Mouse (Mus musculus) stomach, embryonic 16.5 days (tissue): ENCODE results near the gene Ergic1. TPM values are rescaled to one million over a fixed set of nuclear protein-coding genes. Genes with fewer than 3 reads are reported as not detected.

Source experiments
- ATAC-seq: fragments of 200-750 bp; cut with Nextera tagmentation; 2 replicates; pipeline ENCODE4 v1.8.0; 2017; ENCODE audit warnings: moderate number of reproducible peaks, moderate TSS enrichment; ENCODE audit not compliant: insufficient read depth, low FRiP score
- H3K27ac ChIP-seq: fragments of 300-500 bp; sonication (generic); 2 replicates; pipeline ENCODE4 v1.5.1; 2014; ENCODE audit warnings: low read length
- H3K27me3 ChIP-seq: fragments of 300-500 bp; sonication (generic); 2 replicates; pipeline ENCODE4 v1.6.1; 2014; ENCODE audit warnings: low read length, control low read depth, mixed read lengths; ENCODE audit not compliant: control insufficient read depth, insufficient read depth
- H3K36me3 ChIP-seq: fragments of 300-500 bp; sonication (generic); 2 replicates; pipeline ENCODE4 v1.6.1; 2014; ENCODE audit warnings: low read length; ENCODE audit not compliant: control insufficient read depth, insufficient read depth
- H3K4me1 ChIP-seq: fragments of 300-500 bp; sonication (generic); 2 replicates; pipeline ENCODE4 v1.6.1; 2014; ENCODE audit warnings: low read length, control low read depth, mixed read lengths; ENCODE audit not compliant: control insufficient read depth, insufficient read depth
- H3K4me2 ChIP-seq: fragments of 300-500 bp; sonication (generic); 2 replicates; pipeline ENCODE4 v1.6.1; 2014; ENCODE audit warnings: low read depth, low read length, mixed read lengths
- H3K4me3 ChIP-seq: fragments of 300-500 bp; sonication (generic); replicated peaks from 2 replicates; pipeline ENCODE4 v1.5.1; 2014; ENCODE audit warnings: mild to moderate bottlenecking, low read length
- H3K9ac ChIP-seq: fragments of 300-500 bp; sonication (generic); 2 replicates; pipeline ENCODE4 v1.6.1; 2014; ENCODE audit warnings: low read length
- H3K9me3 ChIP-seq: fragments of 300-500 bp; sonication (generic); replicated peaks from 2 replicates; pipeline ENCODE4 v1.6.1; 2016; ENCODE audit warnings: low read length, control low read depth; ENCODE audit not compliant: control insufficient read depth
- WGBS: fragments of 180-500 bp; shearing (Covaris S2); extraction: QIAGEN DNeasy Blood & Tissue Kit; methylation state at CpG from one replicate; pipeline ENCODE4 v1.1.7; 2014; 5-methylcytosine and 5-hydroxymethylcytosine counted together
- polyA plus RNA-seq: library from polyadenylated mRNA; unstranded; fragments of >200 nt; fragmentation: Nextera tagmentation; extraction: Ambion mirVana; gene quantifications from 2 replicates; pipeline ENCODE4 v1.2.1, GENCODE M21; 2015

Ergic1 gene
- polyA plus RNA-seq, 1 experiment from 2014 or later = 111 TPM

DNA sequence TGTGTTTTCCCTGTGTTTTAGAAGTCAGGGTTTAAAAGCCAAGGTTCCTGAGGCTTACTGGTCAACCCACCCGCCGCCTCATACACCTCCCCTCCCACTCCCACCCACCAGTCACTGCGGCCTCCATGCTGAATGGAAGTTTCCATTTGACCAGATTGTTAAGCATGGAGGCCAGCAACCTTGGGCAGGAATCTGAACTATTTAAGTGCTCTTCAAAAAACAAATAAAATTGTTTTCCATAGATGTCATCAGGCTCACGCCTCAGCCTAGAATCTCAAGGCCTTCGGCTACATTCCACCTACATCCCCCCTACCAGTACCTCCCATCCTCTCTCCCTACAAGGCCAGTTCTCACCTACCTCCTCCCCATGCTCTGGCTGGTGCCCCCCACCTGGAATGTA, 57.2 kb downstream of the Ergic1 start:
- Histone ChIP-seq H3K27ac (no peak overlapping the region), H3K4me2 (no peak overlapping the region), H3K36me3 (0 out of 2 replicates have a peak, but pooled peaks cover 8% of the 10 kb centered on the region), H3K4me3 (no peak overlapping the region), H3K4me1 (peaks cover 3% of the 10 kb centered on the region; the same call in 1 of the 2 replicates), H3K27me3 (no peaks in the 10 kb centered on the region), H3K9me3 (no peaks in the 10 kb centered on the region), H3K9ac (no peak overlapping the region)
- no peak for ATAC-seq
- 77% methylated on average over 5 of the region's 5 CpGs for WGBS

DNA sequence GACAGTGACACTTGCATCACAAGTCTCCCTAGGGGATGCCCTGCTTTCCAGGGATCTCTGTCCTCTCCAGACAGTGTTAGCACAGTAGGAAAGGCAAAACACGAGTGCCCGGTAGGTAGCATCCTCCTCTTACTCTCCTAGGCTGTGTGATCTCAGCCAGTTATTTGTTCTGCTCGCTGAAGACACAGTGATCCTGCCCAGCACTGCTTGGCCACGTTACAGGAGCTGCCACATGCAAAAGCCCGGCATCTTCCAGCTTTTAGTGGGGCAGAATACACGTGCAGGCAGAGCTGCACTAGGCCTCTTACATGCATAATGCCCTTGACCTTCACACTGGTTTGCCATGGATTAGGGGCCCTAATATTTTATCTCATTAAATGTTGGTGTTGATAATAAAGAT, 58.3 kb downstream of the Ergic1 start:
- Histone ChIP-seq H3K27ac (no peak overlapping the region), H3K4me3 (no peak overlapping the region), H3K9ac (no peak overlapping the region), H3K36me3 (0 out of 2 replicates have a peak, but pooled peaks cover 5% of the 10 kb centered on the region), H3K4me2 (no peak overlapping the region), H3K27me3 (no peaks in the 10 kb centered on the region), H3K9me3 (no peaks in the 10 kb centered on the region), H3K4me1 (peaks cover 2% of the 10 kb centered on the region; the same call in 1 of the 2 replicates)
- WGBS = 85% methylated on average over 6 of the region's 6 CpGs
- no peak for ATAC-seq

DNA sequence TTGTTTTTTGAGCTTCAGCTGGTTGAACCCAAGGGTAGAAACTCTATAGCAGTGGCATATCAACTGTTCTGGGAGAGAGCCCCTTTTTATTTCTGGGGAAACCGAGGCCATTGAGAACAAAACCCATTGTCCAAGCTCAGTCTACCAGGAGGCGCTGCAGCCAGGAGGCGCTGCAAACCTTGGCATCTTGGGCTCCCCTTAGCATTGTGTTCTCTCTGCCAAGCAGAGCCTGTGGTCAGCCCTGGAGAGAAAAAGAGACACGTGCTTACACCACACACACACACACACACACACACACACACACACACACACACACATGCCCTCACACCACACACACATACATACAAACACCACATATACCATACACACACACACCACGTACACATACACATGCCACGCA, 59.0 kb downstream of the Ergic1 start:
- Histone ChIP-seq H3K4me1 (no peaks in the 10 kb centered on the region; the same call in 1 of the 2 replicates), H3K27ac (no peak overlapping the region; the same call in 1 of the 2 replicates), H3K27me3 (no peaks in the 10 kb centered on the region), H3K9me3 (no peaks in the 10 kb centered on the region), H3K9ac (no peak overlapping the region), H3K4me3 (no peak overlapping the region), H3K4me2 (no peak overlapping the region), H3K36me3 (0 out of 2 replicates have a peak, but pooled peaks cover 4% of the 10 kb centered on the region)
- 94% methylated on average over 6 of the region's 6 CpGs for WGBS
- ATAC-seq = no peak

- H3K4me1 ChIP-seq = no peaks in the 10 kb centered on the region; the same call in 1 of the 2 replicates
- peak; percentile 42; the same call in 1 of the 2 replicates for ATAC-seq
- H3K27me3 ChIP-seq = no peaks in the 10 kb centered on the region
- 0 out of 2 replicates have a peak, but pooled peaks cover 4% of the 10 kb centered on the region for H3K36me3 ChIP-seq
- H3K4me3 ChIP-seq = no peak overlapping the region
- peak overlapping the region; percentile 34 for H3K27ac ChIP-seq
- H3K9me3 ChIP-seq = no peaks in the 10 kb centered on the region
- no peak overlapping the region for H3K4me2 ChIP-seq
- 82% methylated on average over 17 of the region's 17 CpGs for WGBS
- no peak overlapping the region; the same call in 1 of the 2 replicates for H3K9ac ChIP-seq
These were observed 59.8 kb downstream of the Ergic1 start for GRCm38 (mm10) chr17:26620786-26621766.

GRCm38 (mm10) chr17:26621912-26622311, 60.6 kb downstream of the Ergic1 start:
- Histone ChIP-seq H3K27ac (no peak overlapping the region), H3K36me3 (0 out of 2 replicates have a peak, but pooled peaks cover 7% of the 10 kb centered on the region), H3K27me3 (no peaks in the 10 kb centered on the region), H3K9ac (no peak overlapping the region), H3K4me2 (no peak overlapping the region), H3K4me1 (no peaks in the 10 kb centered on the region; the same call in 1 of the 2 replicates), H3K9me3 (no peaks in the 10 kb centered on the region), H3K4me3 (no peak overlapping the region)
- WGBS = 71% methylated on average over 5 of the region's 5 CpGs
- no peak for ATAC-seq

DNA sequence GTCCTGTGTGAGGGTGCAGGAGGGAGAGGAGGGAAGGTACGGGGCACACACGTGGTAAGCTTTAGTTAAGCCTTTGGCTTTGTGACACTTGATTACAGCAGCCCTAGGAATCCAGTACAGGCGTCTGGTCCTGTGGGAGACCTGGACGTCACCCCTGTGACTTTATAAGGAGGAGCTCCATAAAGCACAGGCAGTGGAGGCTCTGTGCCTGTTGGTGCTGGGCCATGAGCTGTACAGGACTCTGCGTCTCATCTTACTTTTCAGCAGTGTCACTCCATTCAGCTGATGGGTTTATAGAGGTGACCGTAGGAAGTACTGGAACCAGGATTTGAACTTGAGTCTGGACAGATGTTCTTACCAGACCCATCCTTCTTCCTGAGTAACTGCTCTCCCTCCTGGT, 62.7 kb downstream of the Ergic1 start:
- no peaks in the 10 kb centered on the region for H3K4me1 ChIP-seq
- peaks cover 3% of the 10 kb centered on the region; the same call in 1 of the 2 replicates for H3K36me3 ChIP-seq
- WGBS = 89% methylated on average over 6 of the region's 6 CpGs
- no peak for ATAC-seq
- no peaks in the 10 kb centered on the region for H3K27me3 ChIP-seq
- H3K4me2 ChIP-seq = no peak overlapping the region
- H3K4me3 ChIP-seq = no peak overlapping the region
- H3K27ac ChIP-seq = no peak overlapping the region
- no peak overlapping the region for H3K9ac ChIP-seq
- H3K9me3 ChIP-seq = no peaks in the 10 kb centered on the region

- H3K36me3 ChIP-seq = peaks cover 9% of the 10 kb centered on the region
- no peak overlapping the region for H3K4me3 ChIP-seq
- no peaks in the 10 kb centered on the region for H3K27me3 ChIP-seq
- 96% methylated on average over 10 of the region's 10 CpGs for WGBS
- H3K9me3 ChIP-seq = no peaks in the 10 kb centered on the region
- no peak overlapping the region for H3K4me2 ChIP-seq
- no peak overlapping the region for H3K9ac ChIP-seq
- no peak for ATAC-seq
- no peaks in the 10 kb centered on the region for H3K4me1 ChIP-seq
- H3K27ac ChIP-seq = no peak overlapping the region
These were observed 63.7 kb downstream of the Ergic1 start for GRCm38 (mm10) chr17:26624999-26625398.

GRCm38 (mm10) chr17:26625521-26626010, 64.3 kb downstream of the Ergic1 start:
- Histone ChIP-seq H3K27me3 (no peaks in the 10 kb centered on the region), H3K27ac (no peak overlapping the region), H3K9ac (no peak overlapping the region), H3K4me3 (no peak overlapping the region), H3K4me1 (no peaks in the 10 kb centered on the region), H3K9me3 (no peaks in the 10 kb centered on the region), H3K4me2 (no peak overlapping the region), H3K36me3 (peaks cover 14% of the 10 kb centered on the region)
- WGBS = 96% methylated on average over 2 of the region's 2 CpGs
- ATAC-seq = no peak

DNA sequence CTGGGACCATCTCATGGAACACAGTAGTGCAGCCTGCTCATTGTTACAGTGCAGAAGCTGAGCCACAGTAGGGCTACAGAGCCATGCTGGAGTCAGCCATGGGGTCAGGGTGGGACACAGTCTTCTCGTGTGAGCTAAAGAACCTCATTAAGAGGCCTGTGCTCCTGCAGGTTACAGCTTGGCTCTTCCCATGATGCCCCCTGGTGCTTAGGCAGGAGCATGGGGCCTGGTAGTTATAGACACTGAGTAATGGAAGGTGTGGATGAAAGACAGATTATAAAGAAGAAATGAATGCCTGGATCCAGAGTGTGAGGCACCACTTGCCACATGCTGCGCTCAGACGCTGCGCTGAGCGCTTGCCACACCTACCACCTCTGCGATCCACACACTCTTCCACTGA, 67.2 kb downstream of the Ergic1 start:
- no peaks in the 10 kb centered on the region for H3K9me3 ChIP-seq
- WGBS = 85% methylated on average over 6 of the region's 6 CpGs
- H3K27me3 ChIP-seq = no peaks in the 10 kb centered on the region
- H3K36me3 ChIP-seq = peaks cover 19% of the 10 kb centered on the region
- no peak overlapping the region for H3K27ac ChIP-seq
- no peak overlapping the region for H3K9ac ChIP-seq
- no peaks in the 10 kb centered on the region for H3K4me1 ChIP-seq
- H3K4me2 ChIP-seq = no peak overlapping the region
- H3K4me3 ChIP-seq = no peak overlapping the region
- ATAC-seq = no peak
